Mouse (Mus musculus): ENCODE data around the gene Tmem82. TPM values are rescaled to one million over a fixed set of nuclear protein-coding genes. Genes with fewer than 3 reads are reported as not detected.

Gene Tmem82
- polyA plus RNA-seq, 2 experiments from 2014 or later, result not detected

- ATAC-seq, result no peak
Observed at GRCm38 (mm10) chr4:141609538-141609937, 8.9 kb downstream of the Tmem82 start.

GRCm38 (mm10) chr4:141605861-141606260, 12.6 kb downstream of the Tmem82 start, which contains the start of gene Fblim1:
TSS of gene Fblim1 (minus strand) at chr4:141606096.
- no peak for ATAC-seq

GRCm38 (mm10) chr4:141605421-141605820, 13.0 kb downstream of the Tmem82 start:
- no peak for ATAC-seq

- ATAC-seq, result no peak
Observed at GRCm38 (mm10) chr4:141604493-141604892, 13.9 kb downstream of the Tmem82 start.

- no peak for ATAC-seq
Observed at GRCm38 (mm10) chr4:141603921-141604320, 14.5 kb downstream of the Tmem82 start.

- no peak for ATAC-seq
Observed at GRCm38 (mm10) chr4:141602523-141603223, 15.8 kb downstream of the Tmem82 start.

- ATAC-seq, result no peak
Observed at GRCm38 (mm10) chr4:141601148-141601862, 17.1 kb downstream of the Tmem82 start.

- ATAC-seq, result no peak
Observed at GRCm38 (mm10) chr4:141600364-141600763, 18.1 kb downstream of the Tmem82 start.

GRCm38 (mm10) chr4:141599251-141600141, 18.9 kb downstream of the Tmem82 start:
- ATAC-seq, result no peak

GRCm38 (mm10) chr4:141598894-141599250, 19.6 kb downstream of the Tmem82 start:
- ATAC-seq, result no peak

GRCm38 (mm10) chr4:141598199-141598893, 20.1 kb downstream of the Tmem82 start:
- ATAC-seq, result no peak

GRCm38 (mm10) chr4:141596700-141597328, 21.6 kb downstream of the Tmem82 start:
- ATAC-seq, result no peak

- ATAC-seq, result no peak
Observed at GRCm38 (mm10) chr4:141595605-141596268, 22.7 kb downstream of the Tmem82 start.

- no peak for ATAC-seq
Observed at GRCm38 (mm10) chr4:141595138-141595537, 23.3 kb downstream of the Tmem82 start.

- ATAC-seq, result no peak
Observed at GRCm38 (mm10) chr4:141591547-141591946, 26.9 kb downstream of the Tmem82 start.

- peak; percentile 86 for ATAC-seq
Observed at GRCm38 (mm10) chr4:141583919-141584318, 34.5 kb downstream of the Tmem82 start.

GRCm38 (mm10) chr4:141581051-141581450, 37.4 kb downstream of the Tmem82 start:
- ATAC-seq, result no peak

- ATAC-seq, result no peak
Observed at GRCm38 (mm10) chr4:141578833-141579232, 39.6 kb downstream of the Tmem82 start.

GRCm38 (mm10) chr4:141576877-141577276, 41.6 kb downstream of the Tmem82 start:
- ATAC-seq, result no peak

- no peak for ATAC-seq
Observed at GRCm38 (mm10) chr4:141576404-141576803, 42.0 kb downstream of the Tmem82 start.
